Mouse (Mus musculus) erythroblast, embryonic 14.5 days (primary cell): ENCODE results near the gene Por. TPM values are rescaled to one million over a fixed set of nuclear protein-coding genes. Genes with fewer than 3 reads are reported as not detected.
A peak's percentile ranks its signal among the peaks of the same experiment; 100 is the strongest.

ENCODE experiments used
- H3K27me3 ChIP-seq: 2 replicates; pipeline ENCODE4 v1.6.1; 2012; ENCODE audit warnings: inconsistent platforms; ENCODE audit not compliant: control insufficient read depth
- H3K36me3 ChIP-seq: 2 replicates; pipeline ENCODE4 v1.6.1; 2012; ENCODE audit warnings: mild to moderate bottlenecking, inconsistent platforms; ENCODE audit not compliant: control insufficient read depth
- H3K4me1 ChIP-seq: 2 replicates; pipeline ENCODE4 v1.6.1; 2012; ENCODE audit warnings: inconsistent platforms; ENCODE audit not compliant: control insufficient read depth
- H3K4me3 ChIP-seq: replicated peaks from 2 replicates; pipeline ENCODE3; 2012; ENCODE audit warnings: moderate library complexity, mild to moderate bottlenecking, inconsistent platforms
- H3K9me3 ChIP-seq: 2 replicates; pipeline ENCODE4 v1.6.1; 2012; ENCODE audit warnings: low read length, inconsistent platforms, mixed read lengths; ENCODE audit not compliant: control insufficient read depth
- GATA1 ChIP-seq: IDR thresholded peaks from 2 replicates; pipeline ENCODE4 v1.6.1; 2012; ENCODE audit warnings: low read length, inconsistent platforms, mixed read lengths
- TAL1 ChIP-seq: IDR thresholded peaks from 3 replicates; pipeline ENCODE4 v1.6.1; 2012; ENCODE audit warnings: low read length, inconsistent platforms, mixed read lengths
- polyA plus RNA-seq: library from polyadenylated mRNA; stranded (reverse); fragments of >175 nt; gene quantifications from 2 replicates; pipeline ENCODE4 v1.2.3, GENCODE M21; 2012

The Por gene
- polyA plus RNA-seq, 1 experiment: 2.5 TPM

- TF ChIP-seq GATA1 (no peak), TAL1 (no peak)
- Histone ChIP-seq H3K4me3 (peak overlapping the region; percentile 71), H3K27me3 (peaks cover 11% of the 10 kb centered on the region), H3K4me1 (peaks cover 20% of the 10 kb centered on the region), H3K36me3 (no peaks in the 10 kb centered on the region; the same call in 1 of the 2 replicates), H3K9me3 (peaks cover 9% of the 10 kb centered on the region)
These were observed 74.9 kb downstream of the Por start for GRCm38 (mm10) chr5:135744742-135745141.

GRCm38 (mm10) chr5:135751041-135751440, 81.2 kb downstream of the Por start:
- Histone ChIP-seq H3K9me3 (peaks cover 9% of the 10 kb centered on the region), H3K27me3 (peaks cover 2% of the 10 kb centered on the region; the same call in 1 of the 2 replicates)

GRCm38 (mm10) chr5:135751595-135751994, 81.8 kb downstream of the Por start:
- Histone ChIP-seq H3K27me3 (peaks cover 2% of the 10 kb centered on the region; the same call in 1 of the 2 replicates), H3K36me3 (no peaks in the 10 kb centered on the region), H3K4me3 (no peak overlapping the region), H3K9me3 (peaks cover 9% of the 10 kb centered on the region), H3K4me1 (no peaks in the 10 kb centered on the region)
- TF ChIP-seq TAL1: no peak

More at GRCm38 (mm10) chr5:135751041-135751440, 81.2 kb downstream of the Por start:
- Histone ChIP-seq H3K4me3 (no peak overlapping the region), H3K36me3 (no peaks in the 10 kb centered on the region), H3K4me1 (no peaks in the 10 kb centered on the region)
- no peak for TF ChIP-seq GATA1
- TF ChIP-seq TAL1: no peak

DNA sequence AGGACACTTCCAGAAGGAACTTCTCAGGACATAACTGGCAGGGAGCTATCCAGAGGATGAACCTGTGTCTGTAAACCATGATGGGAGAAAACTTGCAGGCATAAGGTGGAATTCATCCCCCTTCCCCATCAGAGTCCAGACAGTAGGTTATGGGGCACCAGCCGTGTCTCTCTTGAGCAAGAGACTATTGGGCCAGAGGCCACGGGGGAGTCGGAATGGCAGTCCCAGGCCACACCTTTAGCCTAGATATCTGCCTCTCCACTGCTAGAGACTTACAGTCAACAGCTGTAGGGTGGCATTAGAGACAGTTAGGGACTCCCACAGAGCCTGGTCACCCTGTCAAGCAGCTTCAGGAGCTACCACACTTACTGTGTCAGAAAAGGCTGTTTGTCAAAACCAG, 92.0 kb downstream of the Por start:
- no peak overlapping the region for H3K4me3 ChIP-seq
- no peaks in the 10 kb centered on the region for H3K4me1 ChIP-seq
- H3K9me3 ChIP-seq: no peaks in the 10 kb centered on the region
- H3K36me3 ChIP-seq: no peaks in the 10 kb centered on the region
- TF ChIP-seq TAL1: no peak
- no peak for TF ChIP-seq GATA1
- no peaks in the 10 kb centered on the region for H3K27me3 ChIP-seq

- Histone ChIP-seq H3K36me3 (no peaks in the 10 kb centered on the region), H3K4me3 (no peak overlapping the region), H3K27me3 (no peaks in the 10 kb centered on the region), H3K9me3 (no peaks in the 10 kb centered on the region), H3K4me1 (no peaks in the 10 kb centered on the region)
- TF ChIP-seq GATA1 (no peak), TAL1 (no peak)
These were observed 93.7 kb downstream of the Por start for GRCm38 (mm10) chr5:135763526-135763925.

- Histone ChIP-seq H3K36me3 (no peaks in the 10 kb centered on the region), H3K4me3 (no peak overlapping the region), H3K27me3 (no peaks in the 10 kb centered on the region), H3K4me1 (no peaks in the 10 kb centered on the region), H3K9me3 (no peaks in the 10 kb centered on the region)
- no peak for TF ChIP-seq TAL1
- no peak for TF ChIP-seq GATA1
These were observed 95.1 kb downstream of the Por start for GRCm38 (mm10) chr5:135764971-135765370.

- no peak for TF ChIP-seq GATA1
- TF ChIP-seq TAL1: no peak
- Histone ChIP-seq H3K27me3 (peaks cover 7% of the 10 kb centered on the region), H3K4me3 (no peak overlapping the region), H3K4me1 (peaks cover 9% of the 10 kb centered on the region), H3K36me3 (no peaks in the 10 kb centered on the region), H3K9me3 (no peaks in the 10 kb centered on the region)
These were observed 102.7 kb downstream of the Por start for GRCm38 (mm10) chr5:135772519-135772918.

DNA sequence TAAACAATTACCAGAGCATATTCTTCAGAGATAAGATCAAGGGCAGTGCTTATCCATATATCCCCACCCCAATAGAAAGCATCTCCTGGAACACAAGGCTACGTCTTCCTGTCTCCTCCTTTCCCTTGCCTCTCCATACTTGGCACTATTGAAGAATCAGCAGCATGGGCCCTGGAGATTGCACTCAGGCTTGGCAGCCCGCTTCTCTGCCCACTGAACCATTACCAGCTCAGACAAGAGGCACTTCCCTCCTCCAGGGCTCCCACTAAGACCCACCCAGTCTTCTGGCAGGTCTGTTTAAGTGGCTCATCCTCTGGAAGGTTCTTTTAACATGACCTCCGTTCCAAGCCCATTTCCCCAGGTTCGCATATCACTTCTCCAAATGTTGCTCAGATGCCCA, 106.7 kb downstream of the Por start:
- no peaks in the 10 kb centered on the region for H3K9me3 ChIP-seq
- peaks cover 7% of the 10 kb centered on the region for H3K27me3 ChIP-seq
- peaks cover 19% of the 10 kb centered on the region for H3K36me3 ChIP-seq
- H3K4me1 ChIP-seq: peaks cover 40% of the 10 kb centered on the region
- no peak for TF ChIP-seq GATA1
- TF ChIP-seq TAL1: no peak
- H3K4me3 ChIP-seq: no peak overlapping the region

DNA sequence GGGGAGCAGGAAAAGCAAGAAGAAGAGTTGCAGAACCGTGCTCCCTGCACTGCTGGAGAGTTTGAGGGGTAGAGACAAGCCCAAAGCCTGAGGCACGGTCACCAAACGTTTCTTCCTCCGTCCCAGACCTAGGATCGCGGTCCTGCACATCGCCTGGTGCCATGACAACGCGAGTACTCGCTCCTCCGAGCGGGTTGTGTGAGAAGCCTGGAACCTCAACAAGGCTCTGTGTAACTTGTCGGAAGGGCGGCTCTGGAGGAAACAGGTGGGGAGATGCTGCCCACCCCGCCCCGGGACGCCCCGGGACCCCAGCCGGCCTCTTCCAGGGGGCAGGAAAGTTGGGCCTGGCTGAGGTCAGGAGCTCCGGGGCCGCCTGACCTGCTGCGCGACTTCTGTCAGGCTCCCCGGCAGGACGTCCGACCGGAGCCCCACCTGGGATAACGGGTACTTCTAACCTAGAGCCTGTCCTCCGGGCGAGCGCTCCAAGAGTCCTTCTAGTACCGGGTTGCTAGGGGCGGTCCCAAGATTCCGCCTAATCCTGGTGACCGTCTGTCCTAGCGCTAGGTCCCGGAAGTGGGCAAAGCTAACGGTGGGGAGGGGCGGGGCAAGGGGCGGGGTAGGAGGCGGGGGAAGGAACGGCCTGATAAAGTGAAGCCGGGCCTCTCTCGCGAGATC, 108.1 kb downstream of the Por start, which contains the start of gene Styxl1:
Styxl1 (minus strand) TSS at position 590 of the 675 bp plus-strand sequence.
- peaks cover 6% of the 10 kb centered on the region for H3K27me3 ChIP-seq
- H3K4me1 ChIP-seq: peaks cover 47% of the 10 kb centered on the region
- peaks cover 32% of the 10 kb centered on the region for H3K36me3 ChIP-seq
- peak within 1 kb of the TSS; percentile 89 for H3K4me3 ChIP-seq
- H3K9me3 ChIP-seq: no peaks in the 10 kb centered on the region
- TF ChIP-seq GATA1: no peak
- TF ChIP-seq TAL1: no peak
